Mouse (Mus musculus) olfactory bulb, adult 2 months (tissue): ENCODE data around the gene Frmd6. TPM values are rescaled to one million over a fixed set of nuclear protein-coding genes. Genes with fewer than 3 reads are reported as not detected.

Experiments
- H3K27ac ChIP-seq: fragments of 200-500 bp; 2 replicates; pipeline ENCODE4 v1.5.1; 2012; ENCODE audit warnings: low read depth, low read length; ENCODE audit not compliant: insufficient read depth
- H3K4me1 ChIP-seq: fragments of 200-500 bp; 2 replicates; pipeline ENCODE4 v1.6.1; 2012; ENCODE audit warnings: low read length; ENCODE audit not compliant: control insufficient read depth, insufficient read depth
- H3K4me3 ChIP-seq: fragments of 200-500 bp; 2 replicates; pipeline ENCODE4 v1.5.1; 2012; ENCODE audit warnings: mild to moderate bottlenecking, low read depth, low read length, moderate library complexity; ENCODE audit not compliant: insufficient read depth
- CTCF ChIP-seq: fragments of 200-500 bp; IDR thresholded peaks from 2 replicates; pipeline ENCODE4 v1.5.1; 2012; ENCODE audit warnings: low read depth, mild to moderate bottlenecking, low read length, moderate library complexity; ENCODE audit not compliant: insufficient read depth
- POLR2A ChIP-seq: fragments of 200-500 bp; IDR thresholded peaks from 2 replicates; pipeline ENCODE4 v1.6.1; 2012; ENCODE audit warnings: mild to moderate bottlenecking, low read depth, low read length, moderate library complexity; ENCODE audit not compliant: insufficient read depth
- WGBS: fragments of 180-500 bp; shearing (Covaris S2); methylation state at CpG from one replicate; pipeline ENCODE4 v1.1.7; 2018; 5-methylcytosine and 5-hydroxymethylcytosine counted together
- polyA plus RNA-seq: library from polyadenylated mRNA; stranded (reverse); fragments of >200 nt; gene quantifications from 2 replicates; pipeline ENCODE4 v1.2.4, GENCODE M21; 2012; ENCODE audit warnings: low replicate concordance; ENCODE audit not compliant: missing spikeins, insufficient read depth, insufficient read length

Gene Frmd6
- polyA plus RNA-seq, 1 experiment, result not detected

- 60% methylated on average over 6 of the region's 6 CpGs for whole genome bisulfite sequencing
- TF ChIP-seq CTCF, result no peak
- no peak for TF ChIP-seq POLR2A
- peaks cover 5% of the 10 kb centered on the region for H3K4me1 ChIP-seq
- no peak overlapping the region for H3K4me3 ChIP-seq
- H3K27ac ChIP-seq, result no peak overlapping the region
These were observed 41.0 kb upstream of the Frmd6 start for GRCm38 (mm10) chr12:70784240-70784705.

- TF ChIP-seq POLR2A, result no peak
- TF ChIP-seq CTCF, result no peak
- H3K4me3 ChIP-seq, result no peak overlapping the region
- no peaks in the 10 kb centered on the region for H3K4me1 ChIP-seq
- WGBS, result 96% methylated on average over 6 of the region's 6 CpGs
- H3K27ac ChIP-seq, result no peak overlapping the region
These were observed 36.0 kb upstream of the Frmd6 start for GRCm38 (mm10) chr12:70789341-70789740.

- no peaks in the 10 kb centered on the region for H3K4me1 ChIP-seq
- H3K27ac ChIP-seq, result no peak overlapping the region
- no peak overlapping the region for H3K4me3 ChIP-seq
- TF ChIP-seq POLR2A, result no peak
- no peak for TF ChIP-seq CTCF
- WGBS, result 80% methylated on average over 6 of the region's 6 CpGs
These were observed 32.0 kb upstream of the Frmd6 start for GRCm38 (mm10) chr12:70793291-70793690.

- 48% methylated on average over 16 of the region's 16 CpGs for WGBS
- no peak overlapping the region for H3K4me3 ChIP-seq
- peaks cover 11% of the 10 kb centered on the region for H3K4me1 ChIP-seq
- no peak overlapping the region for H3K27ac ChIP-seq
- TF ChIP-seq CTCF, result no peak
- TF ChIP-seq POLR2A, result no peak
These were observed 30.5 kb upstream of the Frmd6 start for GRCm38 (mm10) chr12:70794543-70795388.

- H3K4me3 ChIP-seq, result no peak overlapping the region
- peaks cover 14% of the 10 kb centered on the region for H3K4me1 ChIP-seq
- 90% methylated on average over 3 of the region's 3 CpGs for WGBS
- no peak overlapping the region for H3K27ac ChIP-seq
- TF ChIP-seq CTCF (no peak), POLR2A (no peak)
These were observed 30.0 kb upstream of the Frmd6 start for GRCm38 (mm10) chr12:70795389-70795711.

GRCm38 (mm10) chr12:70798496-70798895 lies 26.8 kb upstream of the Frmd6 start:
- H3K4me3 ChIP-seq, result no peak overlapping the region
- 61% methylated on average over 8 of the region's 8 CpGs for WGBS
- no peak for TF ChIP-seq POLR2A
- TF ChIP-seq CTCF, result no peak
- peaks cover 22% of the 10 kb centered on the region for H3K4me1 ChIP-seq
- no peak overlapping the region for H3K27ac ChIP-seq

- peak overlapping the region; percentile 60 for H3K27ac ChIP-seq
- H3K4me1 ChIP-seq, result peaks cover 22% of the 10 kb centered on the region
- 46% methylated on average over 19 of the region's 19 CpGs for WGBS
These were observed 25.9 kb upstream of the Frmd6 start for GRCm38 (mm10) chr12:70799231-70800002.

GRCm38 (mm10) chr12:70800086-70800485 lies 25.2 kb upstream of the Frmd6 start:
- H3K4me1 ChIP-seq, result peaks cover 22% of the 10 kb centered on the region
- 77% methylated on average over 8 of the region's 8 CpGs for WGBS
- TF ChIP-seq POLR2A (no peak), CTCF (no peak)

More at GRCm38 (mm10) chr12:70799231-70800002, 25.9 kb upstream of the Frmd6 start:
- no peak overlapping the region for H3K4me3 ChIP-seq
- TF ChIP-seq CTCF (no peak), POLR2A (no peak)

GRCm38 (mm10) chr12:70801361-70801760 lies 24.0 kb upstream of the Frmd6 start:
- TF ChIP-seq POLR2A (no peak), CTCF (no peak)
- 76% methylated on average over 8 of the region's 8 CpGs for WGBS
- peaks cover 22% of the 10 kb centered on the region for H3K4me1 ChIP-seq
- H3K4me3 ChIP-seq, result no peak overlapping the region
- 0 out of 2 replicates have a peak overlapping the region, but pooled peaks have one; percentile 40 for H3K27ac ChIP-seq

More at GRCm38 (mm10) chr12:70800086-70800485, 25.2 kb upstream of the Frmd6 start:
- H3K4me3 ChIP-seq, result no peak overlapping the region
- H3K27ac ChIP-seq, result no peak overlapping the region
